Mouse (Mus musculus): Measurements from ENCODE around the gene Ccdc169. TPM values are rescaled to one million over a fixed set of nuclear protein-coding genes. Genes with fewer than 3 reads are reported as not detected.
A peak's percentile ranks its signal among the peaks of the same experiment; 100 is the strongest.

Gene Ccdc169
- polyA plus RNA-seq, 1 experiment from 2014 or later: 0.07 TPM

DNA sequence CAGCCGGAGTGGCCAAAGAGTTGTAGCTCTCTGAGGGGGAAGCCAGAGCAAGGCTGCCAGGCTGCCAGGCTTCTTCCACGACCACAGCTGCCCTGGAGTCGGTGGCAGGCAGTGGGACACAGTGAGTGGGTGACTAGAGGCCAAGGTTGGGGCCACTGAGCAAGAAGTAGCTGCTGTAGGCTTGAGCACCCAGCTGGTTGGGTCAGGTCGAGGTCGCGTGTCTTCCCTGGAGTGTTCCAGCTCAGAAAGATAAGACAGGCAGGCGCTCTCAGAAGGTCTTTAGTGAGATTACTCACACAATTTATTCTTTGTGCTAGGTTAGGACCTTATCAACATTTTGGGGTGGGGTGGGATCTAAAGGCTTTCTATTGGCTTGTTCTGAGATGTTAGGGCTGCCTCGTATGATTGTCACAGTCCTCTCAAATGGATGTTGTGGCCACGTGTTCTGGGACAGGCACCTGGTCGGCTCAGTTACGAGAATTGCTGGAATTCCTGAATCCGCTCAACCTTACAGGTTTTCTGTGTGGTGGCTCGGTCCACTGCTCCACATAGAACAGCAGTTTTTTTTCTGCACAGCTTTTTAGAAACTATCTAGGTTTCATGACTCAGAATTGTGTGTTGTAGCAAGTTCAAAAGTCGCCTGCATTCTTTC is 31.6 kb upstream of the Ccdc169 start:
- Histone ChIP-seq H3K27ac (replicated peaks) (no peak overlapping the region), H3K9ac (no peak overlapping the region), H3K36me3 (no peaks in the 10 kb centered on the region), H3K27me3 (no peaks in the 10 kb centered on the region), H3K4me3 (replicated peaks) (no peak overlapping the region), H3K9me3 (replicated peaks) (no peaks in the 10 kb centered on the region), H3K4me1 (no peaks in the 10 kb centered on the region), H3K4me2 (replicated peaks) (no peak overlapping the region)
- 81% methylated on average over 14 of the region's 14 CpGs for WGBS
- ATAC-seq (ENCODE audit: insufficient number of reproducible peaks, low FRiP score, low TSS enrichment, low read depth): no peak

DNA sequence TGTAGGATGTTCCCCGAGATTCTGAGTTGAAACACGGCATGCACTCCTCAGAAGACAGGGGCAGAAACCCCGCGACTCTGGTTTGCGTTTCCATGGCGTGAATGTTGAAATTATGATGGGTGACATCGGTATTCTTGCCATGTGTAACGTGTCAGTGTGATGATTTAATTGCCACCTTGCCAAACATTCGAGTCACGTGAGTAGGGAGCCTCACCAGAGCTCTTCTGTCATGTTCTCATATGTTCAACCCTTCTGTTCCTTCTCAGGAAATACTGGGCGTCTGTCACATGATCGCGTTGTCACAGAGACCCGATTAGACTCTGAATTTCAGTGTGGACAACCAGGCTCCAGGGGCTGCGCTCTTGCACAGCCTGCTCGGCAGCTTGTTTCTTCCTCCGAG is 31.1 kb upstream of the Ccdc169 start:
- no peak overlapping the region for H3K4me2 ChIP-seq (replicated peaks)
- WGBS: 85% methylated on average over 17 of the region's 17 CpGs

DNA sequence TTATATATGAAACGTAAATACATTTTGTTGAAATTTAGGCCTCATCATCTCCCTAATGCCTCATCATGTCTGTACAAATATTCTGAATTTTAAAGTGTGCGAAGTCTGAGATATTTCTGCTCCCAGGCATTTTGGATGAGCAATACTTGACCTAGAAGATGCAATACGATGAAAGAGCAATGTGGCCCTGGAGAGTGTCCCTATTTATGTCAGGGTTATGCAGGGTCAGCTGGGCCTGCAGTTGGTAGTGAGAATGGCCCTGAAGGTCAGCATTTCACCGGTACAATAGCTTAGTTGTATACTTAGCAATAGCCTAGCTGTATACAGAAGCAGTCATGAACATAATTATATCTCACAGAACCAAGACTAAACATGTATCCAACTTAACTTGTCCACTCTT is 28.0 kb upstream of the Ccdc169 start:
- Histone ChIP-seq H3K27me3 (no peaks in the 10 kb centered on the region), H3K4me3 (replicated peaks) (no peak overlapping the region), H3K4me2 (replicated peaks) (no peak overlapping the region), H3K36me3 (no peaks in the 10 kb centered on the region), H3K9me3 (replicated peaks) (no peaks in the 10 kb centered on the region), H3K4me1 (peaks cover 9% of the 10 kb centered on the region; the same call in 1 of the 2 replicates), H3K9ac (no peak overlapping the region), H3K27ac (replicated peaks) (no peak overlapping the region)
- ATAC-seq (ENCODE audit: insufficient number of reproducible peaks, low FRiP score, low TSS enrichment, low read depth): no peak
- 66% methylated on average over 4 of the region's 4 CpGs for WGBS

More for the DNA sequence above, 31.1 kb upstream of the Ccdc169 start:
- no peak for ATAC-seq (ENCODE audit: insufficient number of reproducible peaks, low FRiP score, low TSS enrichment, low read depth)
- Histone ChIP-seq H3K36me3 (no peaks in the 10 kb centered on the region), H3K4me3 (replicated peaks) (no peak overlapping the region), H3K27ac (replicated peaks) (no peak overlapping the region), H3K4me1 (no peaks in the 10 kb centered on the region), H3K9me3 (replicated peaks) (no peaks in the 10 kb centered on the region), H3K9ac (no peak overlapping the region), H3K27me3 (no peaks in the 10 kb centered on the region)

DNA sequence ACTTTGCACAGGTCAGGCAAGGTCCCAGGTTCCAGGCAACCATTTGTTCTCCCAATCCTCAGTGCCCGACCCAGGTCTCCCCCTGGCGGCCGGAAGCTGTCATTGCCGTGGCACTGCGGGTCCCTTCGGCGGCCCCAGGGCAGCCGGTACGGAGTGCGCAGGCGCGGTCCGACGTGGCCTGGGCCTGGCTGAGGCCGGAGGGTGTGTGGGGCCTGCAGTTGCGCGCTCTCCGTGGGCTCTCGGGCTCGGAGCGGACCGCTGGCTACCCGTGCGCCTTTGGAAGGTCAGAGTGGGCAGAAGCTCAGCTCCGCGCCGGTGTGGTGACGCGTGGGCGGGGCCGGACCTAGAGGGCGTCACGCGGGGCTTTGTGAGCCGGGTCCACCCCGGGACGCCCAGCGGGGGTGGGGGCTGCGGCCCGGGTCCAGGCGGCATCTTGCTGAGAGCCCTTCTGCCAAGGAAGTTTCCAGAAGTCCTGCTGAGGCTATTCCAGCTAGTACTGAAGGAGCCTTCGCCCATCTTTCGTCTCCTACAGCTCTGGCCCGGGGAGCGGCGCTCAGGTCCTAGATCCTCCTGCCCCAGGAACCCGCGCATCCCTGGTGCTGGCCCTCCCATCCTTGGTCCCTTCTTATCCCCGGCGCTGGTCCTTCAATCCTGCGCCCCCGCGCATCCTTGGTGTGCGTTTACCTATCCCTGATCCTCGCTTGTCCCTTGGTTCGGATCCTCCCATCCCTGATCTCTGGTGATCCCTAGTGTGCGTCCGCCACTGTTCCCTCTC is 25.0 kb upstream of the Ccdc169 start, which contains the start of gene Spg20:
TSS of gene Spg20 (plus strand) at position 174 of the 775 bp plus-strand sequence.
- H3K27ac ChIP-seq (replicated peaks): peak within 1 kb of the TSS; percentile 97
- H3K9me3 ChIP-seq (replicated peaks): no peaks in the 10 kb centered on the region
- peak; percentile 93 for ATAC-seq (ENCODE audit: insufficient number of reproducible peaks, low FRiP score, low TSS enrichment, low read depth)
- peak within 1 kb of the TSS; percentile 54 for H3K4me2 ChIP-seq (replicated peaks)
- under 1% methylated on average over 58 of the region's 58 CpGs for WGBS
- H3K36me3 ChIP-seq: peaks cover 8% of the 10 kb centered on the region
- peaks cover 18% of the 10 kb centered on the region for H3K4me1 ChIP-seq
- H3K27me3 ChIP-seq: no peaks in the 10 kb centered on the region
- peak within 1 kb of the TSS; percentile 96 for H3K9ac ChIP-seq
- H3K4me3 ChIP-seq (replicated peaks): peak within 1 kb of the TSS; percentile 90

DNA sequence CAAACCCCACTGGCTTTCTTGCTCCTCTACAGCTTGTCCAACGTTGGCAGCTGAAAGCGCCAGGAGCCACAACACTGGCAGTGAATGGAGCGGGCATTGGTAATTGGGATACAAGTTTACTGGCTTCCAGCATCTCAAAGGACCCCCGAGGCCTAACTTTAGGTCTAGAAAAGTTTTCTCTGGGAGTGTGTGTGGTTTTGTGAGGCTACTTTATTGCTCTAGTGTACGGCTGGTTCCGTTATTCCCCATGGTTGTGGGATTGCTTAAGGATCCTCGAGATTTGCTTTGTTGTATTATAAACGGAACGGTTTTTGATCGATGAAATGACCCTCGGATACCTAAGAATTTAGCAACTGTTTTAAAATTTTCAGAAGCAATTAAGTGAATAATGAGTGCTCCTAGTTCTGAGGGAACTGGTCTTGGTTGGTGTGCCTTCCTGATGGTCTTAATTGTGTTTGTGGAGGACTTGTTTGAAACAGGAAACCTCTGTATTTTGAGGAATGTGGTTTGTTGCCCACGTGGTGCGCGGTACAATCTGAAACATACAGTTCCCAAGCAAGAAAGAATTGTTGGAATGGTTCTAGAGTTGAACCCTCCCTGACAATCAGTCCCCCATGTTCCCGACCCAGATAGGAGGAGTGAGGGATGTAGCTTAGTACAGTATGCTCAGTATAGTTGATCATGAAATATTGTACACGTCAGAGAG is 24.3 kb upstream of the Ccdc169 start:
- peak overlapping the region; percentile 90 for H3K4me3 ChIP-seq (replicated peaks)
- H3K27ac ChIP-seq (replicated peaks): peak overlapping the region; percentile 97
- WGBS: 12% methylated on average over 16 of the region's 16 CpGs
- peaks cover 16% of the 10 kb centered on the region for H3K36me3 ChIP-seq
- H3K9me3 ChIP-seq (replicated peaks): no peaks in the 10 kb centered on the region
- peaks cover 18% of the 10 kb centered on the region for H3K4me1 ChIP-seq
- H3K9ac ChIP-seq: peak overlapping the region; percentile 96
- no peaks in the 10 kb centered on the region for H3K27me3 ChIP-seq
- H3K4me2 ChIP-seq (replicated peaks): peak overlapping the region; percentile 54
- no peak for ATAC-seq (ENCODE audit: insufficient number of reproducible peaks, low FRiP score, low TSS enrichment, low read depth)

DNA sequence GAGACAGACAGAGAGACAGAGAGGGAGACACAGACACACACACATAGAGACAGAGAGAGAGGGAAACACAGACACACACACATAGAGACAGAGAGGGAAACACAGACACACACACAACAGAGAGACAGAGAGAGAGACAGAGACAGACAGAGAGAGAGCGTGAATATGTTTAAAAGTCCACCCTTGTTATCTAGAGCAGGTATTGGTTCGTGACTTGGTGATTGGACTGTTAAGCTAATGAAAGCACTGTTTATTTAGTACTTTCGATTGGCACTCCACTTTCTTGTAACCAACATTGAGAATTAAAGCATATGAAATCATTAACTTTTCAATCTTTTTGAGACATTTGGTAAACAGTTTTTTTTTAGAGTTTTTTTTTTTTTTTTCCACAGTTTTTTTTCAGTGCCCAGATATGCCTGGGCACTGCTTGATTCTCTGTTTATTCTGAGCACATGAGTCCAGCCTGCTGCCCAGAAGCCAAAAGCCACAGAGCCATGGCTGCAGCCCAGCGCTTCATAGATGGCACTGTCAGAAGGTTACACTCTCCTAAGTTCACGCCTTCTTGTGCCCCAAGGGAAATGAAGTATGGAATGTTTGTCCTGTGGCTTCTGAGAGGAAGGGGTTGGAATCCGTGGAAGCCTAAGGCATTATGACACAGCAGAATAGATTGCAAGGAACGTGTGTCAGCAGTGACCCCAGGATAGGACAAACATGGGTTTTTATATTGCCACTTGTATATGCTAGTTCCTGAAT is 22.6 kb upstream of the Ccdc169 start:
- no peak overlapping the region for H3K4me2 ChIP-seq (replicated peaks)
- H3K4me3 ChIP-seq (replicated peaks): no peak overlapping the region
- no peak for ATAC-seq (ENCODE audit: insufficient number of reproducible peaks, low FRiP score, low TSS enrichment, low read depth)
- no peak overlapping the region for H3K27ac ChIP-seq (replicated peaks)
- WGBS: 46% methylated on average over 7 of the region's 7 CpGs
- no peak overlapping the region for H3K9ac ChIP-seq
- H3K9me3 ChIP-seq (replicated peaks): no peaks in the 10 kb centered on the region
- H3K36me3 ChIP-seq: peaks cover 32% of the 10 kb centered on the region
- no peaks in the 10 kb centered on the region for H3K27me3 ChIP-seq
- H3K4me1 ChIP-seq: peaks cover 23% of the 10 kb centered on the region

DNA sequence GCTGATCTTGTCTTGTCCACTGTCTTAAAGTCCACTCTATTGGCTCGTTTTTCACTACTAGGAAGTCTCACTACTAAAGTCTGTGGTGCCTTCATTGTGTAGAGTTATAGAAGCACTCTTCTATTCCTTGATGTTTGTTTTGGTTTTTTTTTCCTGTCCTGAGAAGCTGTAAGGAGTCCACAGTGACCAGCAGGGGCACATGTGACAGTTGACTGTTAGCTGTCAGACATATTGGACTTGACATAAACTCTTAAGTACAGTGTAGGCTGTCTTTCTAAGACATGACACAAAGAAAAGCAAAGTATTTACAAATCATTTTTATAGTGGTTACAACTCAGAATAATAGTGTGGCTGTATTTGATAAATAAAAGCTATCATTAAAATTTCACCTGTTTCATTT is 22.1 kb upstream of the Ccdc169 start:
- no peak for ATAC-seq (ENCODE audit: insufficient number of reproducible peaks, low FRiP score, low TSS enrichment, low read depth)
- no peaks in the 10 kb centered on the region for H3K9me3 ChIP-seq (replicated peaks)
- peaks cover 34% of the 10 kb centered on the region for H3K36me3 ChIP-seq
- no peak overlapping the region for H3K4me2 ChIP-seq (replicated peaks)
- H3K4me3 ChIP-seq (replicated peaks): no peak overlapping the region
- H3K27ac ChIP-seq (replicated peaks): no peak overlapping the region
- 44% methylated on average over 1 of the region's 1 CpGs for WGBS
- no peak overlapping the region for H3K9ac ChIP-seq
- H3K4me1 ChIP-seq: peaks cover 23% of the 10 kb centered on the region
- no peaks in the 10 kb centered on the region for H3K27me3 ChIP-seq

DNA sequence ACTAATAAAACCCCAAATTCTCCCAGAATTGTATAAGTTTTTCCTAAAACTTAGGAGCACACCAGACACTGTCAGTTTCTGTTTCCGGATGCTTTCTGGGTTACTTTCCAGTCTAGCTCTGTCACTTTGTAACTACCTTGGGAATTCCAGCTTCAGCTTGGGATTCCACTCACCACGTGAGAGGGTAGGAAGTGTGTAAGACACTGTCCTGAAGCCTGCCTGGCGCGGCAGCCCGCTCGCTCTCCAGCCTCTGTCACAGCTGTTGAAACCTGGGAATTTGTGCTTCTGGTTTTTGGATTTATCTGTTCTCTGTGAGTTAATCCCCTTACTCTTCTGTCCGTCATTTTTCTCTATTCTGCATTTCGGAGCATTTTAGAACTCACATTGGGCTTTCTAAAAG is 21.1 kb upstream of the Ccdc169 start:
- H3K27ac ChIP-seq (replicated peaks): no peak overlapping the region
- H3K36me3 ChIP-seq: peaks cover 42% of the 10 kb centered on the region
- no peak overlapping the region for H3K4me3 ChIP-seq (replicated peaks)
- ATAC-seq (ENCODE audit: insufficient number of reproducible peaks, low FRiP score, low TSS enrichment, low read depth): no peak
- no peaks in the 10 kb centered on the region for H3K27me3 ChIP-seq
- 68% methylated on average over 8 of the region's 8 CpGs for WGBS
- H3K4me2 ChIP-seq (replicated peaks): no peak overlapping the region
- peaks cover 23% of the 10 kb centered on the region for H3K4me1 ChIP-seq
- H3K9me3 ChIP-seq (replicated peaks): no peaks in the 10 kb centered on the region
- H3K9ac ChIP-seq: no peak overlapping the region

DNA sequence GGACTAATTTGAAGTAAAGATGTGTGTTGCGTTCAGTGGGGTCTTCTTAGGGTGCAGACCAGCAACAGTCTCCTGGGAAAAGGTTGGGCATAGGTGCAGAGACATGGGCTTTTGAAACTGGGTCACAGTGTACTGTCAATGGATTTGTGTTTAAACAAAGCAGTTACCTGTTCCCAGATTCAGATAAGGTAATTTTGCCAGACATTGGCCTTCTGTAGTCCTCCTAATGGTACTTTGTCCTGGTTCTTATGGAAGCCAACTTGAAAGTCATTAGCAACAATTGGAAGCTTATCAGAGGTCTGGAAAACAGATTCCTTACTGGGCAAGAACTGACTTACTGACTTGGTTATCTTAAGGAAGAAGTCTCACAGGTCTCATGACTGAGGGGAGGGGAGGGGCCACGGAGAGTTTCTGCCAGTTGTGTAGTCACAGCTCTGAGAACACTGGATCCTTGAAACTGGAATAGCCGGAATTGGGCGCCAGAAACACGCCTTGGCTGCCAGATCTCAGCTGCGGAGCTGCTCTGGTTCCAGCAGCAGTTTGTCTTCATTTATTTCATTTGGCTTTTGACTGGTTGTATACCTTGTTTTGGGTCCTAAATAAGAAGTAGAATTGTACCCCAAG is 17.8 kb upstream of the Ccdc169 start:
- Histone ChIP-seq H3K9me3 (replicated peaks) (no peaks in the 10 kb centered on the region), H3K27me3 (no peaks in the 10 kb centered on the region), H3K4me3 (replicated peaks) (no peak overlapping the region), H3K4me1 (peaks cover 11% of the 10 kb centered on the region), H3K27ac (replicated peaks) (no peak overlapping the region), H3K9ac (no peak overlapping the region), H3K36me3 (peaks cover 72% of the 10 kb centered on the region), H3K4me2 (replicated peaks) (no peak overlapping the region)
- no peak for ATAC-seq (ENCODE audit: insufficient number of reproducible peaks, low FRiP score, low TSS enrichment, low read depth)
- 77% methylated on average over 6 of the region's 6 CpGs for WGBS

DNA sequence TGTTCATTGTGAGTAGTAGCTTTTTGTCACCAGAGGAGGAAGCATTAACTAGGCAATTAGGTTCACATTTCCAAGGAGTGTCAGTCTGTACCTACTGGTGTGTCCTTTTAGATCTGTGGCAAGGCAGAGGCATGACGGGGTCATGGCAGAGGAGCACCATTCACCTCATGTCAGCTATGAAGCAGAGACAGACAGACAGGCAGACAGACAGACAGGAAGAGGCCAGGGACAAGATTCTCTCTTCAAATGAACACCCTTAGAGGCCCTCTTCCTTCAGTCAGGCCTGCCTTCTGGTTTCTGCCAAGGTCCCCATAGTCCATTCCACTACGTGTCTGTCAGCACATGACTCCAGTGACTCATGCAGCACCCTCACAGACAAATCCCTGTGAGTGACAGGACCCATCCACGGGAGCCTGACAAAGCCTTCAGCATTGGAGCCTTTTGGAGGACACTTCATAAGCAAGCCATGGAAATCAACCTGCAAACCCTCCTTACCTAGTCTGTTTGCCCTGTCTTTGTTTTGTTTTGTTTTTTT is 14.7 kb upstream of the Ccdc169 start:
- Histone ChIP-seq H3K4me1 (peaks cover 4% of the 10 kb centered on the region; the same call in 1 of the 2 replicates), H3K36me3 (peaks cover 89% of the 10 kb centered on the region), H3K9me3 (replicated peaks) (no peaks in the 10 kb centered on the region), H3K4me3 (replicated peaks) (no peak overlapping the region), H3K27me3 (no peaks in the 10 kb centered on the region), H3K27ac (replicated peaks) (no peak overlapping the region), H3K4me2 (replicated peaks) (no peak overlapping the region), H3K9ac (no peak overlapping the region)
- 81% methylated on average over 3 of the region's 3 CpGs for WGBS
- ATAC-seq (ENCODE audit: insufficient number of reproducible peaks, low FRiP score, low TSS enrichment, low read depth): no peak

Measured in embryonic facial prominence, embryonic 15.5 days (tissue).